Mouse (Mus musculus): ENCODE results near the gene Smim8.

GRCm38 (mm10) chr4:34785646-34786045, 7.4 kb upstream of the Smim8 start:
- TF ChIP-seq MAFK (IDR thresholded peaks at IDR 0.05; ENCODE audit: insufficient read depth, low read depth, low read length) = no peak
- TF ChIP-seq ZNF384 (IDR thresholded peaks at IDR 0.05; ENCODE audit: low read depth, low read length) = no peak
- no peak for TF ChIP-seq HCFC1 (IDR thresholded peaks at IDR 0.05; ENCODE audit: borderline replicate concordance, insufficient read depth, low read length)
- TF ChIP-seq ZC3H11A (IDR thresholded peaks at IDR 0.05; ENCODE audit: borderline replicate concordance, low read depth, low read length) = no peak
